Mouse (Mus musculus): ENCODE data around the gene Mthfd1l.

DNA sequence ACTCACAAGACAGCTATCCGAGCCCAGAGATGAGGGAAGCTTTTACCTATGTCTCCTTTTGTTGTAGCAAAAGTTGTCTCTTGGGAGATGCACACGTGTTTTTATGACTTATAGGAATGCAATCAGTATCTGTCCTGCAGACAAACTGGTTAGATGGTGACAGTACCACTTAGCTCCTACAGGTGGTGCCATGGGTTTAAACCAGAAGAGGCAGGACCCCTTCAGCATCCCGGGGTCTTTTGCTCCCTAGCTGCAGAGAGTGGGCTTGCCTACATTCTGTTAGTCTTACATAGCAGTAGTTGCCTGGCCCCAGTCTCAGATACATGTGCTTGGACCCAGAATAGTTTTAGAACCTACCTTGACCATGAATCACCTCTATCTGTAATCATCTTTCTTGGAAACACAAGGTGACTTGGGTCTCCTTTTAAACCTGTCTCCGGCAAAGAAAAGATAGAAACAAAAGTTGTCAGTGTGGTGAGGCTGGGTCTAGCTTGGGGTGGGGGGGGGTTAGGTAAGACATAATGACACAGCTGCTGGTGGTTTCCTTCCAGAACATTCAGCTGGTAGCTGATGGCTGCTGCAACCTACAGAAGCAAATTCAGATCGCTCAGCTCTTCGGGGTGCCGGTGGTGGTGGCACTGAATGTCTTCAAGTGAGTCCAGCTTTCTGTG lies 116.0 kb downstream of the Mthfd1l start:
- no peak for TF ChIP-seq POLR2A (IDR thresholded peaks at IDR 0.05; ENCODE audit: borderline replicate concordance, insufficient read depth, low read length)
- 0 out of 2 replicates have a peak, but pooled peaks have one; percentile 9 for TF ChIP-seq CTCF (IDR thresholded peaks at IDR 0.05; ENCODE audit: borderline replicate concordance, insufficient read depth, low read depth, low read length)
